Comparison of ENCODE assay signal across 32 mouse cellular contexts in genomic region chr6:87153836-87154235, GRCm38 (mm10). TPM values are rescaled to one million over a fixed set of nuclear protein-coding genes. Genes with fewer than 3 reads are reported as not detected.
A peak's percentile ranks its signal among the peaks of the same experiment; 100 is the strongest.
DNase-seq lines count a peak whose midpoint lies in the region; TF ChIP-seq lines count a peak whose summit lies in the region.
"Had no signal": no experiment of that assay in that cellular context is flagged by ENCODE, and none has a peak within 500 bp of the region (broad histone marks: within the 10 kb centered on the region; RNA-seq: fewer than 3 reads in every experiment).

No protein-coding gene starts in this region.

- no peak for TF ChIP-seq POLR2A in spleen, adult 2 months (IDR thresholded peaks at IDR 0.05; ENCODE audit: low read depth, low read length)
- TF ChIP-seq POLR2A in MEL (IDR thresholded peaks at IDR 0.05; ENCODE audit: control insufficient read depth in 1 of 2, insufficient read depth in 1 of 2, low read depth in 1 of 2, low read length in 2 of 2, poor library complexity in 1 of 2), result no peak
- TF ChIP-seq POLR2A in small intestine, adult 2 months (IDR thresholded peaks at IDR 0.05; ENCODE audit: low read depth, low read length), result no peak

- TF ChIP-seq RAD21 in MEL (IDR thresholded peaks at IDR 0.05; ENCODE audit: low read depth, low read length), result no peak

- no peak overlapping the region for H3K4me3 ChIP-seq in spleen, adult 2 months (ENCODE audit: extremely low read depth, insufficient read depth, insufficient read length)
- H3K4me3 ChIP-seq in MEL (ENCODE audit: control insufficient read depth in 1 of 2, insufficient read depth in 1 of 2, low read depth in 2 of 2, low read length in 2 of 2), result no peak overlapping the region
- no peak overlapping the region for H3K4me3 ChIP-seq in small intestine, adult 2 months (ENCODE audit: low read depth, low read length)
- H3K4me3 ChIP-seq in midbrain, embryonic 10.5 days, result no peak overlapping the region
- H3K4me3 ChIP-seq: embryonic facial prominence, embryonic 10.5 days; embryonic facial prominence, embryonic 15.5 days; forebrain, embryonic 12.5 days; hindbrain, embryonic 10.5 days; midbrain, embryonic 12.5 days; myocyte; neural tube, embryonic 12.5 days had no signal

- H3K27me3 ChIP-seq in spleen, adult 2 months (ENCODE audit: control insufficient read depth, insufficient read depth, low read length), result no peaks in the 10 kb centered on the region
- peaks cover 0 to 4% of the 10 kb centered on the region in 2 experiments; a peak in 3 of 4 replicates for H3K27me3 ChIP-seq in MEL (ENCODE audit: control insufficient read depth in 1 of 2, insufficient read depth in 2 of 2, low read length in 2 of 2)
- no peaks in the 10 kb centered on the region for H3K27me3 ChIP-seq in small intestine, adult 2 months (ENCODE audit: control insufficient read depth, insufficient read depth, low read length)
- H3K27me3 ChIP-seq in midbrain, embryonic 10.5 days (ENCODE audit: low read depth, poor library complexity, severe bottlenecking), result no peaks in the 10 kb centered on the region
- H3K27me3 ChIP-seq: embryonic facial prominence, embryonic 15.5 days; forebrain, embryonic 12.5 days; midbrain, embryonic 12.5 days; neural tube, embryonic 12.5 days; Patski had no signal

- no peak for TF ChIP-seq EP300 in MEL (IDR thresholded peaks at IDR 0.05; ENCODE audit: low read depth in 1 of 2, low read length in 2 of 2)

- H3K36me3 ChIP-seq in spleen, adult 2 months (ENCODE audit: control insufficient read depth, insufficient read depth, low read length), result no peaks in the 10 kb centered on the region
- H3K36me3 ChIP-seq in MEL (ENCODE audit: control insufficient read depth in 1 of 2, insufficient read depth in 2 of 2, low read length in 2 of 2), result peaks cover 0 to 4% of the 10 kb centered on the region in 2 experiments; a peak in 2 of 4 replicates
- H3K36me3 ChIP-seq in small intestine, adult 2 months (ENCODE audit: control insufficient read depth, insufficient read depth, low read length), result no peaks in the 10 kb centered on the region
- H3K36me3 ChIP-seq in midbrain, embryonic 10.5 days, result no peaks in the 10 kb centered on the region
- H3K36me3 ChIP-seq: forebrain, embryonic 12.5 days; G1E; hindbrain, embryonic 10.5 days; midbrain, embryonic 12.5 days; neural tube, embryonic 12.5 days had no signal

- peak overlapping the region; percentile 96 for H3K27ac ChIP-seq in spleen, adult 2 months (ENCODE audit: insufficient read depth, low read length)
- H3K27ac ChIP-seq in MEL (ENCODE audit: control insufficient read depth, low read depth, low read length), result no peak overlapping the region
- H3K27ac ChIP-seq in small intestine, adult 2 months (ENCODE audit: insufficient read depth, low read depth, low read length), result 0 out of 2 replicates have a peak overlapping the region, but pooled peaks have one; percentile 43
- H3K27ac ChIP-seq in midbrain, embryonic 10.5 days (replicated peaks), result no peak overlapping the region
- H3K27ac ChIP-seq: forebrain, embryonic 12.5 days; hindbrain, postnatal 0 days; kidney, postnatal 0 days; liver, embryonic 14.5 days; midbrain, embryonic 12.5 days; neural tube, embryonic 12.5 days had no signal

- no peak for DNase-seq in spleen, adult 2 months (ENCODE audit: low read depth in 1 of 2, low spot score in 2 of 2)
- DNase-seq in spleen, adult 18-20 months, result no peak
- peak; percentile 13 for DNase-seq in MEL (ENCODE audit: low read depth, low spot score)
- DNase-seq in adrenal gland, postnatal 10 days, result no peak
- DNase-seq in lung, postnatal 4 days, result no peak
- no peak for DNase-seq in midbrain, embryonic 10.5 days (ENCODE audit: low spot score)
- DNase-seq: cerebellum, adult 8-10 months; cerebellum, postnatal 25 days; forebrain, postnatal 0 days; gastrocnemius, postnatal 10 days; heart, adult 11 months; kidney, adult 8-10 months; kidney, postnatal 4 days; layer of hippocampus, postnatal 36 days; left cerebral cortex, postnatal 4 days; liver; lung, adult 2 months; lung, postnatal 10 days; right cerebral cortex, adult 18-20 months had no signal

- no peak overlapping the region for H3K9ac ChIP-seq in MEL (ENCODE audit: control insufficient read depth, low read depth, low read length, poor library complexity, severe bottlenecking)
- H3K9ac ChIP-seq: embryonic facial prominence, embryonic 15.5 days; forebrain, embryonic 12.5 days; forebrain, postnatal 0 days; liver, embryonic 14.5 days; midbrain, embryonic 12.5 days; neural tube, embryonic 12.5 days had no signal

- WGBS in spleen, adult 2 months, result 60% methylated on average over 3 of the region's 3 CpGs
- 80% methylated on average over 3 of the region's 3 CpGs for WGBS in small intestine, adult 2 months
- 85% methylated on average over 3 of the region's 3 CpGs for WGBS in midbrain, embryonic 10.5 days

- no peaks in the 10 kb centered on the region for H3K9me3 ChIP-seq in MEL (replicated peaks; ENCODE audit: insufficient read depth, low read length)
- no peaks in the 10 kb centered on the region for H3K9me3 ChIP-seq in midbrain, embryonic 10.5 days (replicated peaks)
- H3K9me3 ChIP-seq: embryonic facial prominence, embryonic 10.5 days; embryonic facial prominence, embryonic 15.5 days; forebrain, embryonic 12.5 days; G1E; hindbrain, embryonic 10.5 days; midbrain, embryonic 12.5 days; neural tube, embryonic 12.5 days had no signal

- H3K4me1 ChIP-seq in spleen, adult 2 months (ENCODE audit: control insufficient read depth, insufficient read depth, insufficient read length), result peaks cover 15% of the 10 kb centered on the region; the same call in 1 of the 2 replicates
- H3K4me1 ChIP-seq in MEL (ENCODE audit: control insufficient read depth in 1 of 2, insufficient read depth in 2 of 2, low read length in 2 of 2), result peaks cover 8 to 17% of the 10 kb centered on the region in 2 experiments
- peaks cover 4% of the 10 kb centered on the region; the same call in 1 of the 2 replicates for H3K4me1 ChIP-seq in small intestine, adult 2 months (ENCODE audit: control insufficient read depth, insufficient read depth, insufficient read length, low read length)
- peaks cover 4% of the 10 kb centered on the region; the same call in 1 of the 2 replicates for H3K4me1 ChIP-seq in midbrain, embryonic 10.5 days
- H3K4me1 ChIP-seq: forebrain, embryonic 12.5 days; midbrain, embryonic 12.5 days; neural tube, embryonic 12.5 days had no signal

- TF ChIP-seq CTCF in spleen, adult 2 months (IDR thresholded peaks at IDR 0.05; ENCODE audit: extremely low read depth, insufficient read depth, insufficient read length, insufficient replicate concordance), result no peak
- TF ChIP-seq CTCF in MEL (IDR thresholded peaks at IDR 0.05 in 2 of 3, conservative IDR thresholded peaks at IDR 0.05 in 1 of 3; ENCODE audit: control insufficient read depth in 1 of 3, insufficient read depth in 1 of 3, low read depth in 2 of 3, low read length in 3 of 3, poor library complexity in 1 of 3, severe bottlenecking in 1 of 3), result no peak
- no peak for TF ChIP-seq CTCF in small intestine, adult 2 months (IDR thresholded peaks at IDR 0.05; ENCODE audit: extremely low read depth, insufficient read length, insufficient replicate concordance, low read depth, low read length)

- no peaks in the 10 kb centered on the region for H3K79me2 ChIP-seq in MEL (ENCODE audit: control insufficient read depth, insufficient read depth, low read length, poor library complexity)

TF ChIP-seq in MEL, 35 proteins besides CTCF, POLR2A, EP300 and RAD21:
- TF ChIP-seq E2F4 (IDR thresholded peaks at IDR 0.05; ENCODE audit: borderline replicate concordance, low read depth, low read length) (no peak), RCOR1 (IDR thresholded peaks at IDR 0.05; ENCODE audit: low read depth, low read length) (no peak)
TF ChIP-seq in MEL: peak in this region for 0.

RNA-seq across cellular contexts. Expression of gene D6Ertd527e, which starts 49.3 kb away (rescaled TPM):
- polyA plus RNA-seq in spleen, adult 2 months (2012; rRNA removed), result 0.90 and 2.9 TPM in 2 replicates
- not detected in 2 replicates for total RNA-seq in MEL (2012; rRNA removed)
- polyA plus RNA-seq in MEL (2012; ENCODE audit: insufficient read depth in 1 of 2, insufficient read length in 2 of 2, low read depth in 1 of 2, low replicate concordance in 2 of 2, missing spikeins in 1 of 2), result under 1 TPM in 1 of 2 experiments, not detected in 1; 0.06 TPM
- 2.8 and 4.2 TPM in 2 replicates for polyA plus RNA-seq in small intestine, adult 2 months (2012; rRNA removed)
- total RNA-seq in adrenal gland, postnatal 10 days (2021), result under 1 TPM; 0.12 TPM
- polyA plus RNA-seq in midbrain, embryonic 10.5 days (2016; fragmentation: Nextera tagmentation; extraction: Ambion mirVana), result 0.11 and 0.20 TPM in 2 replicates
- total RNA-seq: forebrain, postnatal 0 days; layer of hippocampus, postnatal 36 days had no signal
- polyA plus RNA-seq: midbrain, embryonic 12.5 days; Patski had no signal

Comparison
In these comparisons a context has a peak if more than half of its experiments do, and no peak if none do; other contexts are left out.
1. H3K27ac ChIP-seq: peak in spleen, adult 2 months (single experiment) and small intestine, adult 2 months (single experiment); none in MEL (single experiment) and midbrain, embryonic 10.5 days (single experiment).